Mouse (Mus musculus) cerebellum, adult 2 months (tissue): ENCODE measurements around the gene Agmo.

ENCODE experiments used
- CTCF ChIP-seq: fragments of 200-500 bp; IDR thresholded peaks from 2 replicates; pipeline ENCODE4 v1.5.1; 2011; ENCODE audit warnings: low read depth, mild to moderate bottlenecking, control low read depth, low read length, moderate library complexity, borderline replicate concordance; ENCODE audit not compliant: insufficient read depth
- POLR2A ChIP-seq: fragments of 200-500 bp; IDR thresholded peaks from 2 replicates; pipeline ENCODE4 v1.6.1; 2011; ENCODE audit warnings: low read length, control low read depth, borderline replicate concordance; ENCODE audit not compliant: insufficient read depth

DNA sequence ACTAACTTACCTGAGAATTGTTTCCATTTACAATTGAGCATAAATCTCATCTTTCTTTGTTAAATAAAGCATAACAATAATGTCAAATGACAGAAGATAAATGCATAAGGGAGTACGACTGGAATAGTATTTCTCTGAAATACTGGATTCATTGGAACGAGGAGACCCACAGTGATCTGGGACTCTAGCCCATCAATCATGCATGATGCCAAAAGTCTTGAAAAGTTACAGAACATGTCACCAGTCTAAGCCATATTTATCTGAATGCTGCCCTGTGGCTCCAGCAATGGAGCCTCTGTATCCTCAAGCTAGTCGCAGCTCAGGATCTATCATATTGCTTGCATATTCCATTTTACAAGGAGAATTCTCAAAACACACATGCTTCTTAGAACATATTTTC, 150.9 kb downstream of the Agmo start:
- TF ChIP-seq CTCF (no peak), POLR2A (no peak)
